In genomic region chr1:188674640-188675510, GRCm38 (mm10) we compare ENCODE assay signal across 27 mouse cellular contexts.
DNase-seq lines count a peak whose midpoint lies in the region; ATAC-seq and TF ChIP-seq lines count a peak whose summit lies in the region.
"Had no signal": no experiment of that assay in that cellular context is flagged by ENCODE, and none has a peak within 500 bp of the region (broad histone marks: within the 10 kb centered on the region; RNA-seq: fewer than 3 reads in every experiment).

No protein-coding gene starts in this region.

- no peaks in the 10 kb centered on the region for H3K27me3 ChIP-seq in intestine, embryonic 14.5 days (replicated peaks; ENCODE audit: control insufficient read depth, insufficient read depth, low read length)
- H3K27me3 ChIP-seq in intestine, embryonic 16.5 days (replicated peaks; ENCODE audit: control insufficient read depth, insufficient read depth, low read length) = no peaks in the 10 kb centered on the region
- no peaks in the 10 kb centered on the region for H3K27me3 ChIP-seq in liver, postnatal 0 days (ENCODE audit: insufficient read depth, low read length)
- H3K27me3 ChIP-seq in liver, embryonic 12.5 days (replicated peaks) = no peaks in the 10 kb centered on the region
- no peaks in the 10 kb centered on the region for H3K27me3 ChIP-seq in lung, embryonic 16.5 days (ENCODE audit: control insufficient read depth, insufficient read depth, low read depth, low read length)
- H3K27me3 ChIP-seq: embryonic facial prominence, embryonic 13.5 days; forebrain, embryonic 12.5 days; forebrain, embryonic 15.5 days; heart, embryonic 12.5 days; heart, embryonic 15.5 days; hindbrain, embryonic 13.5 days had no signal

- H3K9me3 ChIP-seq in intestine, embryonic 14.5 days (ENCODE audit: control insufficient read depth, low read length) = no peaks in the 10 kb centered on the region
- no peaks in the 10 kb centered on the region for H3K9me3 ChIP-seq in intestine, embryonic 16.5 days (ENCODE audit: control insufficient read depth, low read length)
- H3K9me3 ChIP-seq in liver, postnatal 0 days (ENCODE audit: low read length) = no peaks in the 10 kb centered on the region
- no peaks in the 10 kb centered on the region for H3K9me3 ChIP-seq in liver, embryonic 12.5 days (replicated peaks)
- H3K9me3 ChIP-seq in lung, embryonic 16.5 days (ENCODE audit: control insufficient read depth, low read length) = no peaks in the 10 kb centered on the region
- H3K9me3 ChIP-seq: embryonic facial prominence, embryonic 10.5 days; embryonic facial prominence, embryonic 13.5 days; forebrain, embryonic 12.5 days; forebrain, embryonic 15.5 days; heart, embryonic 12.5 days; heart, embryonic 15.5 days; hindbrain, embryonic 10.5 days; hindbrain, embryonic 13.5 days had no signal

- TF ChIP-seq EP300 in liver, postnatal 0 days (IDR thresholded peaks at IDR 0.05; ENCODE audit: low read depth) = no peak

- 53% methylated on average over 8 of the region's 8 CpGs for WGBS in intestine, embryonic 14.5 days
- WGBS in intestine, embryonic 16.5 days = 63% methylated on average over 8 of the region's 8 CpGs
- 53% methylated on average over 8 of the region's 8 CpGs for WGBS in liver, postnatal 0 days (ENCODE audit: insufficient replicate concordance)
- 61% methylated on average over 8 of the region's 8 CpGs for WGBS in liver, embryonic 12.5 days (ENCODE audit: insufficient replicate concordance)
- WGBS in lung, embryonic 16.5 days = 32% methylated on average over 8 of the region's 8 CpGs

- DNase-seq in intestine, embryonic 14.5 days (ENCODE audit: low spot score) = no peak
- DNase-seq in liver, postnatal 0 days = no peak
- no peak for DNase-seq in lung, postnatal 10 days
- DNase-seq: adrenal gland, adult 8-10 months; adrenal gland, postnatal 25 days; cerebellum, adult 11-12 months; cerebellum, adult 8-10 months; cerebellum, postnatal 10 days; cerebellum, postnatal 36 days; embryo, embryonic 11 days; gastrocnemius, postnatal 25 days; heart, adult 18-20 months; heart, postnatal 10 days; heart, postnatal 36 days had no signal

- no peak for ATAC-seq in intestine, embryonic 14.5 days (replicated peaks; ENCODE audit: low FRiP score, low TSS enrichment, low read depth)
- ATAC-seq in intestine, embryonic 16.5 days = no peak
- peak; percentile 19; the same call in 1 of the 2 replicates for ATAC-seq in liver, postnatal 0 days
- ATAC-seq in liver, embryonic 12.5 days = no peak
- ATAC-seq in lung, embryonic 16.5 days (ENCODE audit: low read depth) = peak; percentile 85
- ATAC-seq: activated CD4-positive, CD25-positive, alpha-beta regulatory T cell, adult 4 months; forebrain, embryonic 15.5 days had no signal

- no peaks in the 10 kb centered on the region for H3K4me1 ChIP-seq in intestine, embryonic 14.5 days (replicated peaks; ENCODE audit: control insufficient read depth, insufficient read depth, low read length)
- no peaks in the 10 kb centered on the region for H3K4me1 ChIP-seq in intestine, embryonic 16.5 days (ENCODE audit: control insufficient read depth, insufficient read depth, low read length)
- H3K4me1 ChIP-seq in liver, postnatal 0 days (ENCODE audit: insufficient read depth) = peaks cover 4% of the 10 kb centered on the region
- H3K4me1 ChIP-seq in liver, embryonic 12.5 days = no peaks in the 10 kb centered on the region
- peaks cover 14% of the 10 kb centered on the region for H3K4me1 ChIP-seq in lung, embryonic 16.5 days (replicated peaks; ENCODE audit: control insufficient read depth, insufficient read depth, low read length)
- H3K4me1 ChIP-seq: forebrain, embryonic 12.5 days; forebrain, embryonic 15.5 days; heart, embryonic 12.5 days; heart, embryonic 15.5 days; hindbrain, embryonic 10.5 days; hindbrain, embryonic 13.5 days had no signal

- no peak overlapping the region for H3K9ac ChIP-seq in intestine, embryonic 14.5 days (ENCODE audit: low read length)
- H3K9ac ChIP-seq in intestine, embryonic 16.5 days (ENCODE audit: low read depth, low read length) = no peak overlapping the region
- no peak overlapping the region for H3K9ac ChIP-seq in liver, postnatal 0 days (replicated peaks)
- no peak overlapping the region for H3K9ac ChIP-seq in liver, embryonic 12.5 days
- no peak overlapping the region for H3K9ac ChIP-seq in lung, embryonic 16.5 days (ENCODE audit: low read length)
- H3K9ac ChIP-seq: embryonic facial prominence, embryonic 13.5 days; forebrain, embryonic 12.5 days; forebrain, embryonic 15.5 days; heart, embryonic 12.5 days; heart, embryonic 15.5 days; hindbrain, embryonic 13.5 days had no signal

- TF ChIP-seq CTCF in liver, postnatal 0 days (IDR thresholded peaks at IDR 0.05; ENCODE audit: low read depth) = no peak

- 0 out of 2 replicates have a peak overlapping the region, but pooled peaks have one; percentile 11 for H3K27ac ChIP-seq in intestine, embryonic 14.5 days (ENCODE audit: low read depth)
- H3K27ac ChIP-seq in intestine, embryonic 16.5 days (ENCODE audit: low read length) = no peak overlapping the region
- no peak overlapping the region for H3K27ac ChIP-seq in liver, postnatal 0 days (ENCODE audit: low read depth)
- no peak overlapping the region for H3K27ac ChIP-seq in liver, embryonic 12.5 days
- peak overlapping the region; percentile 79 for H3K27ac ChIP-seq in lung, embryonic 16.5 days (ENCODE audit: low read length)
- H3K27ac ChIP-seq: embryonic facial prominence, embryonic 10.5 days; embryonic facial prominence, embryonic 13.5 days; forebrain, embryonic 12.5 days; forebrain, embryonic 15.5 days; heart, embryonic 15.5 days; hindbrain, embryonic 10.5 days; hindbrain, embryonic 13.5 days had no signal

- no peak overlapping the region for H3K4me2 ChIP-seq in intestine, embryonic 14.5 days (ENCODE audit: low read length)
- H3K4me2 ChIP-seq in intestine, embryonic 16.5 days (ENCODE audit: low read depth, low read length) = no peak overlapping the region
- peak overlapping the region; percentile 32; the same call in 1 of the 2 replicates for H3K4me2 ChIP-seq in liver, postnatal 0 days (ENCODE audit: low read depth, low read length)
- no peak overlapping the region for H3K4me2 ChIP-seq in liver, embryonic 12.5 days
- H3K4me2 ChIP-seq in lung, embryonic 16.5 days (ENCODE audit: low read depth, low read length) = no peak overlapping the region
- H3K4me2 ChIP-seq: embryonic facial prominence, embryonic 13.5 days; forebrain, embryonic 12.5 days; forebrain, embryonic 15.5 days; heart, embryonic 12.5 days; heart, embryonic 15.5 days; hindbrain, embryonic 13.5 days had no signal

- no peaks in the 10 kb centered on the region for H3K36me3 ChIP-seq in intestine, embryonic 14.5 days (ENCODE audit: control insufficient read depth, insufficient read depth, low read length)
- no peaks in the 10 kb centered on the region for H3K36me3 ChIP-seq in intestine, embryonic 16.5 days (ENCODE audit: control insufficient read depth, insufficient read depth, low read length)
- no peaks in the 10 kb centered on the region for H3K36me3 ChIP-seq in liver, postnatal 0 days (replicated peaks; ENCODE audit: insufficient read depth, low read length)
- no peaks in the 10 kb centered on the region for H3K36me3 ChIP-seq in liver, embryonic 12.5 days
- H3K36me3 ChIP-seq in lung, embryonic 16.5 days (ENCODE audit: control insufficient read depth, insufficient read depth, low read length) = no peaks in the 10 kb centered on the region
- H3K36me3 ChIP-seq: embryonic facial prominence, embryonic 10.5 days; embryonic facial prominence, embryonic 13.5 days; forebrain, embryonic 12.5 days; forebrain, embryonic 15.5 days; heart, embryonic 12.5 days; heart, embryonic 15.5 days; hindbrain, embryonic 10.5 days; hindbrain, embryonic 13.5 days had no signal

- no peak overlapping the region for H3K4me3 ChIP-seq in intestine, embryonic 14.5 days (ENCODE audit: low read depth, low read length)
- H3K4me3 ChIP-seq in intestine, embryonic 16.5 days (ENCODE audit: low read length) = no peak overlapping the region
- no peak overlapping the region for H3K4me3 ChIP-seq in liver, postnatal 0 days (ENCODE audit: low read depth, low read length)
- H3K4me3 ChIP-seq in liver, embryonic 12.5 days = no peak overlapping the region
- no peak overlapping the region for H3K4me3 ChIP-seq in lung, embryonic 16.5 days (ENCODE audit: low read length)
- H3K4me3 ChIP-seq: embryonic facial prominence, embryonic 10.5 days; embryonic facial prominence, embryonic 13.5 days; erythroblast, embryonic 14.5 days; forebrain, embryonic 12.5 days; forebrain, embryonic 15.5 days; heart, embryonic 12.5 days; heart, embryonic 15.5 days; hindbrain, embryonic 10.5 days; hindbrain, embryonic 13.5 days had no signal

Comparison
In these comparisons a context has a peak if more than half of its experiments do, and no peak if none do; other contexts are left out.
1. ATAC-seq: peak in liver, postnatal 0 days (single experiment) and lung, embryonic 16.5 days (single experiment); none in intestine, embryonic 14.5 days (single experiment), intestine, embryonic 16.5 days (single experiment) and liver, embryonic 12.5 days (single experiment).
2. H3K27ac ChIP-seq: peak in intestine, embryonic 14.5 days (single experiment) and lung, embryonic 16.5 days (single experiment); none in intestine, embryonic 16.5 days (single experiment), liver, postnatal 0 days (single experiment) and liver, embryonic 12.5 days (single experiment).